Mouse (Mus musculus) left cerebral cortex, postnatal 14 days (tissue): ENCODE measurements around the gene Golt1b. TPM values are rescaled to one million over a fixed set of nuclear protein-coding genes. Genes with fewer than 3 reads are reported as not detected.
A peak's percentile ranks its signal among the peaks of the same experiment; 100 is the strongest.
"Not testable (repeated sequence)": the region's sequence is repeated elsewhere in the genome, so short reads cannot be mapped to it uniquely, and the experiment has no call there.

Experiments used
- DNase-seq, 2 experiments: peaks; one replicate each; pipeline ENCODE4 v3.0.0; 2021 to 2022; ENCODE audit warnings: low spot score in 2 of 2, mixed read lengths in 1 of 2
- intact Hi-C: fragments of 180-260 bp; cut with DNase I; formaldehyde crosslinking; loops from one replicate; pipeline ENCODE4 v1.15.1; 2025
- long read RNA-seq, 2 experiments: library from polyadenylated mRNA; stranded (forward); transcript quantifications; one replicate each; pipeline ENCODE4 v2.0.0; 2021
- total RNA-seq, 2 experiments: library from RNA; stranded (reverse); gene quantifications; 2 replicates each; pipeline ENCODE4 v1.2.3; 2021

Golt1b gene
- 10 to 100 TPM; 29.0 to 29.5 TPM for total RNA-seq
- long read RNA-seq, experiment 1, transcript Golt1b-201 (5 exons, 2,818 nt), result major isoform, 25 of 40 reads
- long read RNA-seq, experiment 1, partial matches to known transcripts, result 1 of 40 reads
- long read RNA-seq, experiment 1, other reads (novel, unspliced or antisense), result 13 of 40 reads
- long read RNA-seq, experiment 2, transcript Golt1b-201 (5 exons, 2,818 nt), result major isoform, 24 of 33 reads
- long read RNA-seq, experiment 2, partial matches to known transcripts, result 0 of 33 reads
- long read RNA-seq, experiment 2, other reads (novel, unspliced or antisense), result 9 of 33 reads

DNA sequence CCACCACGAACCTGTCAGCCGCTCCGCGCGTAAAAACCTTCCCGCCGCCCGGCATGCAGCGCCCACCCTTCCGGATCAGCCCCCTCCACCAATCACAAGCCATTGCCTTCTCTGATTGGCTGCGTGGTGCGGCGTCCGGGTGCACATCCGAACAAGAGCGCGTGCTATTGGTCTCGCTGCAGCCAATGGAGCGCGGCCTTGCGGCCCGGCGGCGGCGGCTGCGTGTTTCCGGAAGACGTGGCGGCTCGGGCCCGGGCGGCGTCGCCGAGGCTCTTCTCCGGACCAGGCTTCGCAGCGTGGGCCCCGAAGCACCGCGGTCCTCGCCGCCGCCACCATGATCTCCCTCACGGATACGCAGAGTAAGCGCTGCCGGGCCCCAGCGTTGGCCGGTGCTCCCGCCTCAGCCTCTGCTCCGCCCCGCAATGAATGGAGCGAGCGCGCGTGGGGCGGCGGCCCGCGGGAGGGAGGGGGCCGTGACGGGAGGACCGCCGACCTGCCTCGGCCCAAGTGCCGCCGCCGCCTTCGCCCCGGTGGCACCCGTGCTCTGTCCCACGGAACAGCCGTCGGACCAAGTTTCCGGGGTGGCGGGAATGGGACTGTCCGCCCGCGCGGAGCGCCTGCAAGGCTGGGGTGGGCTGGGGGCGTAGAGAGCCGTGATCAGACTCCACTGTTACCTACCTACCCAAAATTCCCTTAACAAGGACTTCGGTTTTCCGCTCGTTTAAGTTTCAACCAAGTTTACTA lies at the start of gene Golt1b, which contains the start of gene Recql:
TSS of gene Golt1b (plus strand) at position 211 of the 744 bp plus-strand sequence.
TSS of gene Recql (minus strand) at position 77 of the 744 bp plus-strand sequence.
- intact Hi-C loops, result loop anchor here (5.0 to 10.0 kb wide), 3 partner anchors 40 to 368 kb away; partner anchors contain the start of genes Cmas, Ldhb and Pyroxd1

GRCm38 (mm10) chr6:142338961-142339360 lies 48.1 kb upstream of the Golt1b start:
- DNase-seq, result no peak
- intact Hi-C loops, result no loop called here

More for the DNA sequence above, at the start of gene Golt1b, which contains the start of gene Recql:
- DNase-seq, result peak; percentile 99

DNA sequence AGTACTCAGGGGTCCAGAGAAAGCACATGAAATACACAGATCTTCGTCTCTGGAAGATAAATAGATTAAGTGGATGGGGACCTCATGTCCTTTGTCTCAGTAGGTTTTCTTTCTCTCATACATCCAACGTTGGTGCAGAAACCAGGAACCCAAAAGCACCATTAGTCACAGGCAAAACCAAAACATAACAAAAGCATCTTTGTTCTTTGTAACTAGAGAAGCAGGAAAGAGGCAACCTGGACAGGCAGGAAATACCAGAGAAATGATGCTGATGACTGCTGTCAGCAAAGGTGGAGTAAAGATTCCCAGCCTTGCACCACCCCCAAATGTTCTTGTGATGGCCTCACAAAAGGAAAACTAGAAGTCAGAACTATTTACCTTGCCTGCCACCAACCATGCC lies 47.4 kb upstream of the Golt1b start:
- DNase-seq, result no peak
- intact Hi-C loops, result no loop called here

GRCm38 (mm10) chr6:142343561-142343960 lies 43.5 kb upstream of the Golt1b start:
- intact Hi-C loops, result loop anchor here (10.0 kb wide), 1 partner anchor 849 kb away; no protein-coding TSS in a partner anchor
- DNase-seq, result peak; percentile 80 to 82

DNA sequence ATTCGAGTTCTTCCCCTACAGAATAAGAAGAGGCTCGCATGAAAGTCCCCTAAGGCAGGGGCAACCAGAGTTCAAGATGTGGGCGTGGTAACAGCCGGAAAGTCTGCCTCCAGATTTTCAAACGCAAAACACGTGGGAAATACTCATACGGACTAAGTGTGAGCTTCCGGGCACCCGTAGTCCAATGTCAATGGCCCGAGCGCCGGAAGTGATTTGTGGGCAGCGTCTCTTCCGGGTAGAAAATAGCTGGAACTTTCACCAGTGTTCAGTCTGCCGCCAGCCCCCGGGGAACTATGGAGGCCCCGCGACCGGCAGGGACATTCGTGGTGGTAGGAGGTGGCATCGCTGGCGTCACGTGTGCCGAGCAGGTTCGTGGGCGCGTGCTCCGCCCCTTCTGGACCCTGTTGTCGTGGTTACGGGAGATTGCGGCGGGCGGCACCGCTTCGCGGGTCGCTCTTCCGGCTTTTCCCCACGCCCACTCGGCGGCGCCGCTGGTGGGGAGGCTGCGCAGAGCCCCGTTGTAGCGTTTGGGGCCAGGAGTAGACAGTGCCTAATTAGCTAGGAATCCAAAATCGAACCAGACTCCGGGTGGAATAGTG lies 41.5 kb upstream of the Golt1b start, which contains the start of gene Pyroxd1:
TSS of gene Pyroxd1 (plus strand) at position 215 of the 599 bp plus-strand sequence.
- DNase-seq, result peak; percentile 89 to 90
- intact Hi-C loops, result loop anchor here (5.0 to 10.0 kb wide), 2 partner anchors 42 to 851 kb away; partner anchors contain the start of genes Golt1b and Recql

DNA sequence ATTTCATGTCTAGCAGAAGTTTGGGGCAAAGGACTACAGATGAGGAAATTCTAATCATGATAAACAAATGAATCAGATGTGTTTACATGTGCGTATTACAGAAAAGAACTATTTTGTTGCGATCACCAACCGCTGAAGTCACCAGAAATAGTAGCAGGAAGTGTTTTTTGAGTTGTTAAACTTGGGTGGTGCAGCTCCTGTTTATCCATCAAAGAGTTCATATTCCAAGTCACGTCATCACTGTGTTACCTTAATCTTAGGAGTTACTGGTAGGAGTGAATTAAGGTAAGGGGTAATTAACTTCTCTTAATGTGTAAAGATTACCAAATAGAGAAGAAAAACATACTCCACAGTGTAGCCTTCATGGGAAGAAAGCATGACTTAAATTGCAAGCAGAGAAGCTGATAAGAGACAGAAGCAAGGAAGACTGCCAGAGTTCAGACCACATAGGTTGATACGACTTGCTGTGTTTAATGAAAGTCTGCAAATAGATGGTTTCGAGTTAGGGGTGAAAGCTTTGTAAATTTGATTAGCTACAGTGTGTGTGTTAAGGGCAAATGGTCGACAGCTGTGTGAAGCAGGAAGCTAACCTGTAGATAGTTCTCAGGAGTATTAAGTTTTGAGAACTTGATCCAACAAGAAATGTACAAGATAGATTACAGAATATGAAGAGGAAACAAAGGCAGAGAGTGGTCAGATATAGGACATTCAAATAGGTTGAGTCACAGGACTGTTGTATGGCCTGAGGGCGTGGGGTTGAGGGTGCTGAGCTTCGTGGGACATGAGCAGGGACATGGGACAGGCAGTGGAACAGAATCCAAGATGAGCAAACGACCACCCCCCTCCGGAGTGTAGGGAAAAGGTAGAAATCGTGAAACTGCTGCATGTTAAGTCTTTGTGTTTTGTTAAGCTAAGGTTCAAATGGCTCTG lies 40.6 kb upstream of the Golt1b start:
- no peak for DNase-seq
- intact Hi-C loops, result loop anchor here (5.0 to 10.0 kb wide), 2 partner anchors 41 to 852 kb away; partner anchors contain the start of genes Golt1b and Recql

DNA sequence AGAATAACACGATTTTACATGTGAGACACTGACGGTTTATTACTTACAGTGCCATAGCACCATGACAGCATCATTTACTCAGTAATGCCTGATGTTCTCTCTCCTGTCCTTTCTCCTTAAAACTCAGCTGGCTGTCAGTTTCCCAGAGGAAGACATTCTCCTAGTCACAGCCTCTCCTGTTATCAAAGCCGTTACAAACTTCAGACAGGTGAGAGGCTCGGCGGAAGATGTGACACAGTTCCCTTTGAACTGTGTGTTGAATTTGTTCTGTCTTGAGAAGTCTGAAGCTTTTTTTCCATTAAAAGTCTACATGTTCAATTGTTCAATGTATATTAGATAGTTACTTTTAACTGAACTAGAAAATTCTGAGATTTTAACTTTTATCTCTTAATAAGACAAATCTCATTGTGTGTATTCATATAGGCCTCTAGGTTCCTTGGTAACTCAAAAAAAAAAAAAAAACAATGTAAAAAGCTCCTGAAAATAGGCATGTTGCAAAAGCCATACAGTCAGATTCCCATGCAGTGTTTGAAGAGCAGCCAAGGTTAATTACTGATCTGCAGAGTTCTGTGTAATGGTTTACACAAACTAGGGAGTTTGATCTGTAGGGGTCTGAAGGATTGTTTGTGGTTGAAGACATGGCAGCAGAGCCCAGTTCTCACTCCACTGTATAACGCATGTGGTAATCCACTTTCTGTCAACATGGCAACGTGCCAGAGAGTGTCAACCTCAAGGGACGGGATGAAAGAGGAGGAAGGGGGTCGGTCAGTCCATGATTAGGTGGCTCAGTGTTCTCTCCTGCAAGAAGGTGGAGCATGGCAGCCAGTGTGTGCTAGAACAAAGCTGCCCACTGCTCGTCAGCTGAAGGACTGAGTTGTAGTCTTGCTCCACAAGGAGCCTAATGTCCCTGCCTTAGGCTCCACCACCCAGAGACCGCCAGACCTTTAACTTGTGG lies 39.3 kb upstream of the Golt1b start:
- intact Hi-C loops, result loop anchor here (5.0 to 10.0 kb wide), 2 partner anchors 40 to 853 kb away; partner anchors contain the start of genes Golt1b and Recql

GRCm38 (mm10) chr6:142352099-142352498 lies 34.9 kb upstream of the Golt1b start:
- DNase-seq, intact Hi-C loops: not testable (repeated sequence)

More for the DNA sequence above, 39.3 kb upstream of the Golt1b start:
- no peak for DNase-seq

DNA sequence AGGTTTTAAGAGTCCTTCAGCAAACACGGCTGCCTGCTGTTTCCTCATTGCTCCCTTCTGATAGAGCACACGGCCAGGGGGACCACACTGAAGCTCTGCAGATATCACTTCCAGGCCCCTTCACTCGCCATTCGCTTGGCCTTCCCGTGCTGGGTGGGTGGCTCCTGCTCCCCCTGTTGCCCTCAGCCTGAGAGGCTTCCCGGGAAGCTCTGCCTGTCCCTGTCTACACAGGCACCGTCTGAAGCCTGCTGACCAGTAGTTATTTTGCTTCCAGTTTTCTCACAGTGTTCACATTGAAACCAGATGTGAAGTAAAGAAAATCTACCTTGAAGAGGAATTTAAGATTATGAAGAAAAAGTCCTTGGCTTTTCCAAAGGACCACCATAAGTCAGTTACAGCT lies 29.9 kb upstream of the Golt1b start:
- DNase-seq, result no peak
- intact Hi-C loops, result no loop called here

- intact Hi-C loops, result loop anchor here (5.0 kb wide), 1 partner anchor 155 kb away; no protein-coding TSS in a partner anchor
Measured at GRCm38 (mm10) chr6:142362036-142362435, 25.0 kb upstream of the Golt1b start.

DNA sequence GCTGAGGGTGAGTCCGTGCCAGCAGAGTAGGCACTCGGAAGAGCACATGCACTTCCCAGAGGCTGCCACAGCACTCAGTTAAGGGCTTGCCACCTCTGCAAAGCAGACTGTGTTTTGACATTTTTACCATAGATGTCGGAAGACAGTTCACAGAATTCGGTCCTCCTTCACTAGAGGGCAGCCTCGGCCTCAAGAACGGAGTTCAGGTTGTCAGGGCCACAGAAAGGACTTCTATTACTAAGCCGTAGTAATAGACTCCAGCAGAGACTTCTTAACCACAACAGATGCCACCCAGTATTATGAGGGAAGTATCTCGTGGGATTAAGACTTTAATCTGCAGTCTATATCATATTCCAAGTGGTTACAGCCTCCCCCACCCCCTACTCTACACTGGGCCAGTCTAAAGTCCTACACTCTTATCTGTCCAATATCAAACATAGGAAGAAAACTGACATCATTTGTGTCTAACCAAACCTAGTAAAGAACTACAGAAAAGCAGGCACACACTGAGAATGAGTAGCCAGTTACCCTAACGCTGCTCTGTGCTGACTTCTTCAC lies 23.9 kb upstream of the Golt1b start:
- intact Hi-C loops, result loop anchor here (5.0 kb wide), 1 partner anchor 154 kb away; no protein-coding TSS in a partner anchor
- DNase-seq, result no peak

More at GRCm38 (mm10) chr6:142362036-142362435, 25.0 kb upstream of the Golt1b start:
- DNase-seq, result no peak

DNA sequence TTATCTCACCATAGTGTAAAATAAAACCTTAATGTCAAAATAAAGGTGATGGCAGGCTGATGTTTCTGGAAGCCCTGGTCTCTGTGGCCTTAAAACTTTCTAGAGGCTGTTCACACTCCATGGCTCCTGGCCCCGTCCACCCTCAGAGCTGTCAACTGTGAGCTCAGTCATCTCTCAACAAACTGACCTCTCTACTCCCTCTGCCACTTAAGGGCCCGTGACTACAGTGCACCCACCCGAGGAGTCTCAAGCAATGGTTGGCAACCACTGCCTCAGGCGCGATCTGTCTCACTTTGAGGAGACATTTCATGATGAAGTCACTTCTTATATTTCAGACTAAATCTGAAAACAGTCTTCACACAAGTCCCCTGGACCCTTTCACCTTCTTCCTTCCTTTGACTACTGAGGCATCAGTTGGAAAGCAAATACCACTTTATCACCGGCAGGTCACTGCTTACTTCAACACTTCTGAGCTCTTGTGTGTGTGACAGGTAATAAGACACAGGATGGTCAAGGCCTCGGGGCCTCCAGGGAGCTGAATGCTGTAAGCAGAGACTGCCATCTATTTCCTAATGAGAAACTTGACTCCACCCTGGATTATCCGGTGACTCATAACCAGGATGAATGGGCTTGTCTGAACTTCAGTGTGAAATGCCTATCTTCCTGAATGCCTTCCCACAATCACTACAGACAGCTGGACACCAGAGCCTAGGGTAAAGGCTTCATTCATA lies 21.1 kb upstream of the Golt1b start:
- intact Hi-C loops, result no loop called here
- DNase-seq, result no peak

DNA sequence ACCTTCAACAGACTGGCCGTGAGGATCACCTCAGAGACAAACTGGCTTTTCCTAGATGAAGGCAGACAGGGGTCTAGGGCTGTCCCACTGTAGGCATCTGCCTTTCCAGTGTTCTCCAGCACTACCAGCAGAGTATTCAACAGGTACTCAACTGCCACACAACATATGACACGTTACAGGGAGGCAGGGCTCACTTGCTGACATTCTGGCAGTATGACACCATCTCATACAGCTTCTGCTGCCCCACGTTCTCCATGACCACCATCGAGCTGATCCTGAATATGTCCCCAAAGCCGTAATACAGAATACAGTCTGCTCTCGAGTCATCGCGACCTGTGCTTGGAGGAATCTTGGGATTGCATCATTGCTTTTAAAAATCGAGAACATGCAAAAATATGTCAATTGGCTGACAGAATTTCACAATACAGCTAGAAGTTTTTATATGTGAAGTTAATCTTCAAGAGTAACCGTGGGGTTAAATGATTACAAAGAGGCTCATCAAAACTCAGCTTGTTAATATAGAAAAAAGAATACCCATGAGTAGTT lies 20.5 kb upstream of the Golt1b start:
- intact Hi-C loops, result no loop called here

DNA sequence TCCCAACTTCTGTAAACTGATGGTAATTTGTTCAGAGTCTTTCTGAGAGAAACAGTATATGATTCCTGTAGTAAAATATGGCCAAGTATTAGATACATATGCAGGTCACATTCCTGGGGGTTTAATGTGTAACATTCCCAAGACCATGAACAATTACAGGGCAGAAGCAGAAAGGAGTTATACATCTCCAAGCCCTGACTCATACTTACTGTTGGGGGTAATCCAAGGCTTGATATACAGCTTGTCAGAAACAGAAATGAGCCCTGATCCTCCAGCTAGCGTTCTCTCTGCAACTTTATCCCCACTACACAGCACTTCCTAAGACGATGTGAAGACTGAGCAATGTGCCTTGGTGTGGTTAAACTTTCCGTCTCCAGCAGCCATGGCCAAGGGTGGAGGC lies 19.5 kb upstream of the Golt1b start:
- DNase-seq, result no peak
- intact Hi-C loops, result no loop called here

More for the DNA sequence above, 20.5 kb upstream of the Golt1b start:
- no peak for DNase-seq

DNA sequence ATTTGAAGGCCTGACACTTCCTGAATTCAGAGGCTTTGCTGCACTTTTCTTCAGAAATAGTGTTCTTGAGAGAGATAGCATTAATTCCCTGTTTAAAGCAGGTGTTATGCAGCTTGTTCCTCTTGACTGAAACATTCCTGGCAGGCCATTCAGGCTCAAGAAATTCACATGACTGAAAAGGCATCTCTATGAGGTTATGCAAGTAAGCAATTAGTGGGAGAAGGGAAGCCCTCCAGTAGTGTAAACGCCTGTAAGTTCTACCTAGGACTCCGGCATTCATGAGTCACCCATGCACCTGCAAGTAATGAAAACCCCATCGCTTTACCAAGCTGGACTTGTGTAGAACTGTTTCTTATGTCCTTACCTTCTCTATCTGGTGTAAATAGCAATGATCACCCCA lies 17.5 kb upstream of the Golt1b start:
- intact Hi-C loops, result no loop called here
- DNase-seq, result no peak

GRCm38 (mm10) chr6:142377081-142377480 lies 9.9 kb upstream of the Golt1b start:
- intact Hi-C loops, result no loop called here
- DNase-seq, result no peak
